Mouse (Mus musculus): ENCODE data around the gene Rsc1a1.

Rsc1a1 gene

GRCm38 (mm10) chr4:141653813-141654212 is 31.6 kb downstream of the Rsc1a1 start:
- DNase-seq (ENCODE audit: low spot score), result no peak

GRCm38 (mm10) chr4:141653044-141653443 is 32.4 kb downstream of the Rsc1a1 start:
- DNase-seq (ENCODE audit: low spot score), result no peak

GRCm38 (mm10) chr4:141651944-141652343 is 33.5 kb downstream of the Rsc1a1 start:
- no peak for DNase-seq (ENCODE audit: low spot score)

- DNase-seq (ENCODE audit: low spot score), result no peak
These were observed 34.1 kb downstream of the Rsc1a1 start for GRCm38 (mm10) chr4:141651286-141651685.

- DNase-seq (ENCODE audit: low spot score), result no peak
These were observed 36.2 kb downstream of the Rsc1a1 start for GRCm38 (mm10) chr4:141649244-141649643.

- no peak for DNase-seq (ENCODE audit: low spot score)
These were observed 37.1 kb downstream of the Rsc1a1 start for GRCm38 (mm10) chr4:141648262-141648661.

- no peak for DNase-seq (ENCODE audit: low spot score)
These were observed 38.2 kb downstream of the Rsc1a1 start for GRCm38 (mm10) chr4:141647187-141647586.

- no peak for DNase-seq (ENCODE audit: low spot score)
These were observed 39.4 kb downstream of the Rsc1a1 start for GRCm38 (mm10) chr4:141645988-141646387.

GRCm38 (mm10) chr4:141643118-141643855 is 42.1 kb downstream of the Rsc1a1 start:
- DNase-seq (ENCODE audit: low spot score), result peak; percentile 74

- no peak for DNase-seq (ENCODE audit: low spot score)
These were observed 43.2 kb downstream of the Rsc1a1 start for GRCm38 (mm10) chr4:141641961-141642811.

- peak; percentile 26 for DNase-seq (ENCODE audit: low spot score)
These were observed 44.0 kb downstream of the Rsc1a1 start for GRCm38 (mm10) chr4:141641353-141641771.

GRCm38 (mm10) chr4:141639474-141639873 is 45.9 kb downstream of the Rsc1a1 start:
- no peak for DNase-seq (ENCODE audit: low spot score)

GRCm38 (mm10) chr4:141636693-141637092 is 48.7 kb downstream of the Rsc1a1 start:
- no peak for DNase-seq (ENCODE audit: low spot score)

- DNase-seq (ENCODE audit: low spot score), result no peak
These were observed 49.4 kb downstream of the Rsc1a1 start for GRCm38 (mm10) chr4:141635991-141636390.

Data from MN1 (cell line).